Mouse (Mus musculus) thymus, adult 18-20 months (tissue): ENCODE data around the gene Ercc6.

Experiments
- DNase-seq, 2 experiments: peaks; one replicate each; pipeline ENCODE4 v3.0.0; 2022; ENCODE audit warnings: mixed read lengths in 2 of 2

Gene Ercc6

DNA sequence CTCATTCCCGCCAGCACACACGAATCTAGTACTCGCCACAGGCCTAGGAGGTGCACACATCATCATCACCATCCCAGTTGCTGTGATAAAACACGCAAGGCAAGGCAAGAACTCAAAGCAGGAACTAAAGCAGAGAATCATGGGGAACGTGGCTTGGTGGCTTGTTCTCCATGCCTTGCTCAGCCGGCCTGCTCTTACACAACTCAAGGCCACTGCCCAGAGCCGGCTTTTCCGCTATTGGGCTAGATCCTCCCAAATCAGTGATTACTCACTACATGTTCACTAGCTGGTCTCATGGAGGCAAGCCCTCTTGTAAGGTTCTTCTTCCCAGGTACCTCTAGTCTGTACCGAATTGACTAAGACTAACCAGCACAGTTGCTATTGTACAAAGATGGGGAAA, 70.4 kb downstream of the Ercc6 start:
- no peak for DNase-seq

DNA sequence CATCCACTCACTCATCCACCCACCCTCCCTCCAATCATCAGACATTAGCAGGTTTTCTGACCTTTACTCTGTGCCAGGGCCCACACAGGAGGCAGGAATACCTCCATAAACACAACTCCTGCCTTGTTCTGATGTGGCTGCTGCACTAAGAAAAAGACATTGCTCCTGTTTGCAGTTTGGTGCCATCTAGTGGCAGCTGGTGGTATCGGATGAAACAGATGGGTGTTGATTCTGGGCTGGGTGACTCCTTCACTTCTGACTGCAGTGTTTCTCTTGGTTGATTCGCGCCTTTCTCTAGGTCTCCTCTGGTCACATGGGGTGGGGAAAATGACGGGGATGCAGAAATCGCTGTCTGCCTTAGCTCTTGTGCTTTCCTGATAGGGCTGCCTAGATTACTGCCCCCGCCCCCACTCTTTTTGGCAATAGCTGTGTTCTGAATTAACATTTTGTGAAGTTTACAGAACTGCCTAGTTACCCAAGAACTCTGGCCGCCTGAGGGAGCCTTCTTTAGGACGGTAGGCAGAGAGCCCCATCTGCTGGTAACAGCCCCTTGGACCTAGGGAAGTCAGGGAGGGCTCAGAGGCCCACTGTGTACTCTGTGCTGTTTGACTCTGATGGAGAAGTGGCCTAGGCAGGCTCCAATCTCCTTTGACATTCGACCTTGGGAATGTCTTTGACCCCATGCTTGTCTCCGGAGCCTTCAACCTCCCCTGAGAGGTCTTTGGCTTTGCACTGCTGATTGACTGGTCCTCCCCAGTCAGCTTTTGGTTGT, 73.9 kb downstream of the Ercc6 start:
- DNase-seq: no peak

DNA sequence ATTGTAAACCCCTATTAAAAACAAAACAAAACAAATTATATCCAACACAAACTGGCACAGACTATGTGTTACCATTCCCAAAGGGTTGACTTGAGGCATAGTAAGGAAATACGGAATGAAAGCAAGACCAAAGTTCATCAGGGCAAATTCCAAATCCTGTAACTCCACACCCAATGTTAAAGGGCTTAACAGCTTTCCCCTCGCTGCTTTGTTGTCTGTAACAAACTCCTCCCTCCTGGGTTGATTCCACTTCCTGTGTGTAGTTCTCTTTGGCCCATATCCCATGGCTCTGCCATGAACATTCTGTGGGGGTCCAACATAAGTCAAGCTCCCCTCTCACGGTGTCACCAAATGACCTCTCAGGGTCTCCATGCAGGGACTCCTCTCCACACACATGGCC, 77.1 kb downstream of the Ercc6 start:
- no peak for DNase-seq

DNA sequence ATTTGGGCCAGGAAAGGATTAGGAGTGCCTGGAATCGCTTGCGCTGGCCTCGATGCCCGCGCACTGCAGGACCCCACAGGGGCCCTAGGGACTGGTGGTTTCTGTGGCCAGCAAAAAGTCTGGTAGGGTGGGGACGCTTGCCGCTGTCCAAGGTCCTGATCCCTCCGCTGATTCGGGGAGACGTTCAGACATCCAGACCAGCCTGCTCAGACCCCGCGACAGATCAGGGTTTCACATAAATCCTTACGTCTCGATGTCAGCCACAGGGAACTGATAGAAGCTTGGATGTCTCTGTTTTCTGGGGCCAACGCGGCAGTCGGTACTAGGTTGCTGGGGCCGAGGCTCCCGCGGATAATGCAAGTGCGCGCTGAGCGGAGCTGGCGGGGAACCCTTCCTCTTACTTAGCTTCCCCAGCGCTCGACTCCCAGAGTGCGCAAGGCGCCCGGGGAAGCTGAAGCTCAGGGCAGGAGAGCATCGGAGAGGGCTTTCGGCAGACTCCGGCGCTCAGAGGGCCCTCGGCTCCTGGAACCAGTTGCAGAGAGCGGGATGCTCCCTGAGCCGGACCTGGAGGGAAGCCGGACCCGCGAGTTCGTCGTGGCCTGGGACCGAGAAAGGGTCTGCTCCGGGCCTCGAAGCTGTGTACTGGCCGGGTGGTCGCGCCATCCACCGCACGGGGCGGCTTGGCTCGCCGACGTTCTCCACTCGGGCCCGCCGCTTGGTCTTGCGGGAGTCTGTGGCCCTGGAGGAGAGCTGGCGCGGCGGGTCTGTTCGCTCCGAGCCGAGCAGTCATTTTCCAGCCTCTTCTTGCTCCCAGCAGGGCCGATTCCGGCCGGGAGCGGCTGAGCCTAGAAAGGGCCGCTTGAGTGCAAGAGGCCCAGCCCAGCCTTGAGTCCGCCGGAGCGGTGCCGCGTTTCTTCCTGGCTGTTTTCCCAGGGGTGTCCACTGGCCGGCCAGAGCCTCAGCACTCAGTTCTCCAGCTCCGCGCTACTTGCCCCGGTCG, 84.2 kb downstream of the Ercc6 start:
- DNase-seq: no peak

DNA sequence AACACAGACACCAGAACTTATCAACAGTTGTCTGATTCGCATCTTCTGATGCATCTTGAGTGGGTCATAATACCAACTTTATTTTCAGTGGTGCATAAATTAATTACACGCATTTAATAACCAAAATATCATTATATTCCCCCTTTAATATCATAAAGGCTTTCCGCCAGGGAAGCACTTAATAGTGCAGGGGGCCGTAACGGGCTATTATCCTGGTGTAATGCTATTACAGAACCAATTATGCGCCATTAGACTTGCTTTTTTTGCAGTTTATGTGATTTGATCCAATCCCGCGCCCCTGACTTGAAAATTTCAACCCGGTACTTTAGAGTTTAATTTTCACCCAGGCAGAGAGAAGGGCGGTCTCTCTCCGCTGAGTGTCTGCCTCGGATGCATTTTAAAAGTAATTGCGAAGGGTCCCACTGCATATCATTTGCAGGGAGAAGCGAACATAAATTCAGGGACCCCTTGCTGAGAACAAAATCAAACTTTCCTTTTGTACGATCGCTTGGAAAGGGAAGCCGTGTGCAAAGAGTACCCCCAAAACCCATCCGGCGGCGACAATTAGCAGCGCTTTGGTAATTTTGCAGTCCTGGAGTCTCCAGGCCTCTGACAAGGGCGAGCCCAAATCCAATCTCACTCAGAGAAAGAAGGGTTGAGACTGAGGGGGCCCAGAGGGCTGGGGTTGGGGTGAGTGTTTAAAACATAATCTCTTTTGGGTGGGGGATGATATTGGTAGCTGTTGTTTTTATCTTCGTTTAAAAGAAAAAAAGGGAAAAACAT, 85.3 kb downstream of the Ercc6 start:
- DNase-seq: no peak

DNA sequence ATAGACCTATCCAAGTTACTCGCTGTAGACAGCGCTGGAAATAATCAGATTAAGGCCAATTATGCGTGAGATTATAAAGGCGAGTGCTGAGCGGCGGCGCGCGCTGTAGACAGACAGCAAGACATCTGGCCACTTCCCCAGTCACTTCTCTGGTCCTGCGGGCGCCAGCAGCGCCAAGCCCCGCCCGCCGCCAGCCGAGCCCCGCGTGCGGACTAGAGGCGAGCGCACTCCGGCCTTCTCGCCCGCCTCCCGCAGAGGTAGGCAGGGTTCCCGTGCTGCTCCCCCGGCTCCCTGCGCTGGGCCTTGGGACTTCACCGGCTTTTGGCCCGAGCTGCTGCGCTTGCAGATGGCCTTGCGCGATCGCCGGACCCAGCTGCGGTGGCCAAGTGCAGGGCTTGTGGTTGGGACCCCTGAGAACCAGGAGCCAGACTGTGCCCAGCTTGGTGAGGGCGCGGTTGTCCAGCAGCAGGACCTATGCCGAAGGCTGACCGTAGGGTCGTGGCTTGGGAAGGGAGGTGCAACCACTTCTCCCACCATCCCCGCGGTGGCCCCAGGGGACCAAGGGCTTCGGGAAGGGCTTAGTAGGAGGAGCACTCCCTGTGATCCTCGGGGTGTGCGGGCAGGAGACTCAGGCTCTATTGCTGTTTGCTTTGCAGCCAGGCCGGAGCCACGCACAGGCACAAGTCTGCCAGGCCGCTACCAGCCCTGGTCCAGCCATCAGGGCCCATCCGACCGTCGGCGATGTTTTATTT, 86.1 kb downstream of the Ercc6 start, which contains the start of gene Prrxl1:
Gene Prrxl1, plus strand, starts transcription at position 118 of the 752 bp plus-strand sequence.
- DNase-seq: no peak

DNA sequence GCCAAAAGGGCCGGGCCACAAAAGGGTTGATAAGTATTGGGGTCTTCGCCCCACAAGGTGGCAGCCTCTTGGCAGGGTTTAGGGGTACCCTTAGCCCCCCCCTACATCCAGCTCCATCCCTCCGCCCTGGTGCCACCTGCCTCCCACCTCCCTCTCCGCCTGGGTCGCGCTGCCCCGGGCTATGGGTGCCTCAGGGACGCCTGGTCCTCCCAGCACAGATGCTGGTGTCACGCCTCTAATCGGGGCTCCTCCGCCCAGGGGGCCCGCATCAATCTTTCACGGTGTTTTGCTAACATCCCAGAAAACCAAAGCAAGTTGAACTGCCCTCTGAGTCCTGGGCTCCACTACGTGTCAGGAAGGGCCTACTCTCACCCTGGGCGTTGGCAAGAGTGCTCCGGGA, 86.8 kb downstream of the Ercc6 start:
- no peak for DNase-seq

DNA sequence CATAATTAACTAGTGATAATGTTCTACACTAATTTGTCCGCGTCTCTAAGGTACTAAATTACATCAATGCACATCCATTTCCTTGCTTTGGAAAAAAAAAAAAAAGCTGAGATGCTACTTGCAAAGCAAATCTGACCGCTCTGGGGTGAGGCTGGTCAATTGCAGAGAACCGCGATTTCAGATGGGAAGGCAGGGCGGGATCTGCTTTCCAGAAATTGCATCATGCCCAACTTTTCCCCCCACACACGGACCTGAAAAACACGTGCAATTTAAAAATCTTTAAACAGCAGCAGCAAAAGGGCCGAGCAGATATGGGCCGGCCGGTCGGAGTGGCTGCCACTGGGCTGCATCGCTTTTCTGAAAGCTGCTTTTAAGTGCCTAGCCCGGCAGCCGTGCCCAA, 92.2 kb downstream of the Ercc6 start:
- DNase-seq: no peak

DNA sequence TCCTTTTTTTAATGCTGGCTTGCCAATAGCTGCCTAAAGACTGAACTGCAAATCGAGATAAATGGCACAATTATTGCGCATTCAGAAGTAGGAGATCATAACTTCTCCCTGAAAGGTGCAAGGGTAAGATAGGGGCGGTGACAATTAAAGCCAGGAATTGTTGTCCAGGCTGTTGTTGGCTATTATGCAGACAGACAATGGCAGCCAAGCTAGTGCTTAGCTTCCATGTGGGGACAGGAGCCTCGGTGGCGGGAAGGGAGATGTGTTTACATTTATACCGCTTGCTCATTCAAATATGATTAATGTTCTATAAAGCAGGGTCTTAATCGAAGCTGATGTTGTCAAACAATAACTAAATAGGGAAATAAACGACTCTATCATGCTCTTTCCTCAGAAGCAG, 93.0 kb downstream of the Ercc6 start:
- DNase-seq: no peak

DNA sequence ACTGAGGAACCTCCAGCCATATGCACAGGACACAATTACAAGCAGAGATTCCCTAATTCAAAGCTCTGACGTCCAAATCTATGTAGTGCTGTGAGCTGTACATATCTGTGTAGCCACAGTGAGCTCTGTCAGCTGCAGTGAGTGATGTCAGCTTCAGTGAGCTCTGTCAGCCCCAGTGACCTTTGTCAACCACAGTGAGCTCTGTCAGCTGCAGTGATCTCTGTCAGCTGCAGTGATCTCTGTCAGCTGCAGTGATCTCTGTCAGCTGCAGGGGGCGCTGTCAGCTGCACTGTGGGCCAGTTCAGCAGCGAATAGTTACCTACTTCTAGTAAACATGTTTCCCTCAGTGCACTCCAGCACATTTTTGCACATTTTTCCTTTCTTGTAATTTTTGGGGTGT, 96.1 kb downstream of the Ercc6 start:
- no peak for DNase-seq

DNA sequence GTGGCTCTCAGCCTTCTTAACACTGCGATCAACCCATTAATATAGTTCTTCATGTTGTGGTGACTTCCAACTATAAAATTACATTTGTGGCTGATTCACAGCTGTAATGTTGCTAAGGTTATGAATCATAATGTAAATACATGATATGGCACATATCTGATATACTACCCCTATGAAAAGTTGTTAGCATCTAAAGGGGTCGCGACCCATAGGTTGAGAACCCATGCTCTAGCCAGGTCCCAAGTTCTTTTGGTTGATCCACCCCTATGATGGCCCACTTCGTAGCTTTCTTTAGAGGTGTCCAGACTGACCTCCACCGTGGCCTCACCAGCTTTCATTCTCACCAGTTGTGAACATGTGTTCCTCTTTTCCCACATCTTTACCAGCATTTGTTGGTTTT, 103.9 kb downstream of the Ercc6 start:
- DNase-seq: no peak

DNA sequence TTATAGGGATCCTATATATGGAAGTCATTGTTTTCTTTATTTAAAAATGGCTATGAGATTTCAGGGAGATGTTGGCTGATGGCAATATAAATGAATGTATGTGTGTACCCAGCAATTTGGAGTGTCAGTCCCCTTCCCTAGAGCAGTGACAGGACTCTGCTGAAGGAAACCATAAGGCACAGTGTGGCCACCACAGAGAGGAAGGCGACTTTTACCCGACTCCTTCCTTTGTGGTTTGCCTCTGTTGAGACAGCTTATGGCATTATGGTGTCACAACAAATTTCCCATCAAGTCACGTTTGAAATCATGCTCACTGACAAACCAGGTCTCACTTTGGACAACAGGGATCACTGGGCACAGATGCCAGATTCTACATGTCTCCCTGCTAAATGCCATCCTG, 110.9 kb downstream of the Ercc6 start:
- DNase-seq: no peak

DNA sequence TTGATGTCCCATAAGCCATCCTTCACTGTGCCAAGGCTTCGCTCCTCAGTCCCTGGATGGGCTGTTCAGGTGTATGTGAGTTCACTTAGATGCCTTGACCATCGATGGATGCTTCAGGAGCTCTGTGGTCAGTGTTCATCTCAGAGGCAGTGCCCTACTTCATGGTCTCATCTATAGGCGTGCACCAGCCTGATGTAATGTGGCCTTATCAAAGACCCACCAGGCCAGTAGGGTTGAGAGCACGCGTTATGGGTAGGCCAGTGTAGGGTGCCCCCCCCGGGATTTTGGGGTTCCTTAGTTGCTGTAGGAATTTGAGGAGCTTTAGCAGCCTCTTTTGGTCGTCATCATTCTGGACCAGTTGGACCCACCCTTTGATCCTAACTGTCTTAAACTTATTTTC, 111.5 kb downstream of the Ercc6 start:
- DNase-seq: no peak

DNA sequence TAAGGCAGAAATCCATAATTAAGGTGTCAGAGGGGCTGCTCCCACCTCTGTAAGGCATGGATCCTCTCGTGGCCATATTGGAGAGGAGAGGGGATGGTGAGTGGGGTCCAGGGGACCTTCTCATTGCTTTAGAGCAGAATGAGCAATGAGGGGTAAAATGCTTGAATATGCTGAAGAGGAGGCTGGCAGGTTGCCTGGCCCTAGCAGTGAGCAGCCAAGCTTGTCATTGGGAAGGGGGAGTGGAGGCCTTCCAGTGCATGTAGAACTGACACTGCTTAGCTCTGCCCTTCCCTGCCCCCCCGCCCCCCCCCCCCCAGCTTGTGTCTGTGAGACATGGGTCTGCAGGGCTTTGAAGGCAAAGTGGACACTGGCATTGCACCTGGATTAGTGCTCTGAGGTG, 114.0 kb downstream of the Ercc6 start:
- DNase-seq: no peak

DNA sequence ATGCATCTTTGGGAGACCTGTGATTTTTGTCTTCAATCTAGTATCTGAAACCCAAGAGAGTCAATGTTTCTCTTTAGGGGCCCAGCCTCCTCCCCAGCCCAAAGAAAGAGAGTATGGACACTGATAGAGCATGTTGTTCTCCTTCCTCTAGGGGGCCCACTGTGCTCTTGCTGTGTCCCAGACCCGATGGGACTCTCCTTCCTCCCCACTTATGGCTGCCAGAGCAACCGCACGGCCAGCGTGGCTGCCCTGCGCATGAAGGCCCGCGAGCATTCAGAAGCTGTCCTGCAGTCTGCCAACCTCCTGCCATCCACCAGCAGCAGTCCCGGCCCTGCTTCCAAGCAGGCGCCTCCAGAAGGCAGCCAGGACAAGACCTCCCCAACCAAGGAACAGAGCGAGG, 115.3 kb downstream of the Ercc6 start:
- DNase-seq: no peak
